Mouse (Mus musculus) MEL (cell line): ENCODE measurements around the gene Mcm3ap. TPM values are rescaled to one million over a fixed set of nuclear protein-coding genes. Genes with fewer than 3 reads are reported as not detected.

Experiments
- DNase-seq: peaks from one replicate; pipeline ENCODE4 v3.0.0; 2011; ENCODE audit warnings: low read depth, low spot score
- H3K27ac ChIP-seq: 2 replicates; pipeline ENCODE4 v1.5.1; 2012; ENCODE audit warnings: low read depth, mild to moderate bottlenecking, control low read depth, low read length, moderate library complexity; ENCODE audit not compliant: control insufficient read depth
- H3K27me3 ChIP-seq, 2 experiments: fragments of 150-350 bp in 1 of 2; sonication (generic) in 1 of 2; 2 replicates each; pipeline ENCODE4 v1.6.1; 2012; ENCODE audit warnings: low read length in 2 of 2, mild to moderate bottlenecking in 2 of 2, improper control_type of control experiment in 1 of 2, moderate library complexity in 1 of 2; ENCODE audit not compliant: insufficient read depth in 2 of 2, control insufficient read depth in 1 of 2
- H3K36me3 ChIP-seq, 2 experiments: 2 replicates each; pipeline ENCODE4 v1.6.1; 2012 to 2014; ENCODE audit warnings: low read length in 2 of 2, improper control_type of control experiment in 1 of 2, inconsistent platforms in 1 of 2, mild to moderate bottlenecking in 1 of 2; ENCODE audit not compliant: insufficient read depth in 2 of 2, control insufficient read depth in 1 of 2
- H3K4me1 ChIP-seq, 2 experiments: fragments of 150-350 bp in 1 of 2; sonication (generic) in 1 of 2; 2 replicates each; pipeline ENCODE4 v1.6.1; 2012; ENCODE audit warnings: low read length in 2 of 2, improper control_type of control experiment in 1 of 2, mild to moderate bottlenecking in 1 of 2; ENCODE audit not compliant: insufficient read depth in 2 of 2, control insufficient read depth in 1 of 2
- H3K4me3 ChIP-seq, 2 experiments: fragments of 150-350 bp in 1 of 2; sonication (generic) in 1 of 2; 2 replicates each; pipeline ENCODE4 v1.5.1; 2012; ENCODE audit warnings: low read depth in 2 of 2, low read length in 2 of 2, mild to moderate bottlenecking in 2 of 2, moderate library complexity in 2 of 2, control low read depth in 1 of 2, improper control_type of control experiment in 1 of 2; ENCODE audit not compliant: control insufficient read depth in 1 of 2, insufficient read depth in 1 of 2
- H3K79me2 ChIP-seq: 2 replicates; pipeline ENCODE4 v1.6.1; 2012; ENCODE audit warnings: mild to moderate bottlenecking, low read length, moderate library complexity; ENCODE audit not compliant: control insufficient read depth, poor library complexity, insufficient read depth
- H3K9ac ChIP-seq: 2 replicates; pipeline ENCODE4 v1.6.1; 2012; ENCODE audit warnings: low read depth, mild to moderate bottlenecking, control low read depth, low read length, moderate library complexity; ENCODE audit not compliant: control insufficient read depth, poor library complexity, severe bottlenecking
- H3K9me3 ChIP-seq: fragments of 150-350 bp; sonication (generic); replicated peaks from 2 replicates; pipeline ENCODE4 v1.6.1; 2012; ENCODE audit warnings: mild to moderate bottlenecking, low read length, improper control_type of control experiment, moderate library complexity; ENCODE audit not compliant: insufficient read depth
- BHLHE40 ChIP-seq: IDR thresholded peaks from 2 replicates; pipeline ENCODE4 v1.6.1; 2012; ENCODE audit warnings: low read depth, mild to moderate bottlenecking, inconsistent platforms, low read length, improper control_type of control experiment, borderline replicate concordance
- CHD1 ChIP-seq: IDR thresholded peaks from 2 replicates; pipeline ENCODE4 v1.6.1; 2012; ENCODE audit warnings: low read depth, mild to moderate bottlenecking, inconsistent platforms, low read length, improper control_type of control experiment
- CHD2 ChIP-seq: IDR thresholded peaks from 2 replicates; pipeline ENCODE4 v1.6.1; 2011; ENCODE audit warnings: low read length, improper control_type of control experiment
- CTCF ChIP-seq, 3 experiments: IDR thresholded peaks in 2 of 3; conservative IDR thresholded peaks in 1 of 3; 2 replicates each; pipeline ENCODE4 v1.5.1; 2011 to 2012; ENCODE audit warnings: low read length in 3 of 3, low read depth in 2 of 3, mild to moderate bottlenecking in 2 of 3, improper control_type of control experiment in 1 of 3, inconsistent platforms in 1 of 3, mixed read lengths in 1 of 3, moderate library complexity in 1 of 3; ENCODE audit not compliant: control insufficient read depth in 1 of 3, insufficient read depth in 1 of 3, poor library complexity in 1 of 3, severe bottlenecking in 1 of 3
- E2F4 ChIP-seq: IDR thresholded peaks from 2 replicates; pipeline ENCODE4 v1.6.1; 2011; ENCODE audit warnings: low read depth, low read length, improper control_type of control experiment, borderline replicate concordance
- EP300 ChIP-seq, 2 experiments: IDR thresholded peaks; 2 replicates each; pipeline ENCODE4 v1.6.1; 2011; ENCODE audit warnings: improper control_type of control experiment in 2 of 2, low read length in 2 of 2, low read depth in 1 of 2, mild to moderate bottlenecking in 1 of 2
- ETS1 ChIP-seq: IDR thresholded peaks from 2 replicates; pipeline ENCODE4 v1.6.1; 2012; ENCODE audit warnings: low read depth, mild to moderate bottlenecking, inconsistent platforms, low read length, improper control_type of control experiment, moderate library complexity
- GABPA ChIP-seq: IDR thresholded peaks from 2 replicates; pipeline ENCODE4 v1.6.1; 2012; ENCODE audit warnings: low read depth, mild to moderate bottlenecking, inconsistent platforms, low read length, improper control_type of control experiment, moderate library complexity
- GATA1 ChIP-seq: IDR thresholded peaks from 2 replicates; pipeline ENCODE4 v1.6.1; 2011; ENCODE audit warnings: low read depth, low read length, improper control_type of control experiment
- HCFC1 ChIP-seq: IDR thresholded peaks from 2 replicates; pipeline ENCODE4 v1.6.1; 2012; ENCODE audit warnings: low read depth, mild to moderate bottlenecking, inconsistent platforms, low read length, improper control_type of control experiment, moderate library complexity
- KAT2A ChIP-seq: conservative IDR thresholded peaks from 2 replicates; pipeline ENCODE4 v1.6.1; 2012; ENCODE audit warnings: low read depth, low read length, improper control_type of control experiment, inconsistent platforms
- MAFK ChIP-seq: IDR thresholded peaks from 2 replicates; pipeline ENCODE4 v1.6.1; 2011; ENCODE audit warnings: low read depth, mild to moderate bottlenecking, low read length, improper control_type of control experiment, borderline replicate concordance
- MAX ChIP-seq: IDR thresholded peaks from 2 replicates; pipeline ENCODE4 v1.6.1; 2011; ENCODE audit warnings: low read length, improper control_type of control experiment
- MAZ ChIP-seq: IDR thresholded peaks from 2 replicates; pipeline ENCODE4 v1.6.1; 2012; ENCODE audit warnings: low read depth, mild to moderate bottlenecking, inconsistent platforms, low read length, improper control_type of control experiment
- MEF2A ChIP-seq: IDR thresholded peaks from 2 replicates; pipeline ENCODE4 v1.6.1; 2014; ENCODE audit warnings: low read depth, mild to moderate bottlenecking, inconsistent platforms, low read length, improper control_type of control experiment; ENCODE audit not compliant: poor library complexity, insufficient replicate concordance, severe bottlenecking; ENCODE audit errors: extremely low read depth
- MXI1 ChIP-seq: IDR thresholded peaks from 2 replicates; pipeline ENCODE4 v1.6.1; 2011; ENCODE audit warnings: mild to moderate bottlenecking, low read depth, low read length, improper control_type of control experiment
- MYB ChIP-seq: IDR thresholded peaks from 2 replicates; pipeline ENCODE4 v1.6.1; 2011; ENCODE audit warnings: mild to moderate bottlenecking, low read depth, low read length, improper control_type of control experiment
- MYC ChIP-seq: IDR thresholded peaks from 2 replicates; pipeline ENCODE4 v1.6.1; 2011; ENCODE audit warnings: low read depth, mild to moderate bottlenecking, low read length, improper control_type of control experiment, moderate library complexity
- NELFE ChIP-seq: IDR thresholded peaks from 2 replicates; pipeline ENCODE4 v1.6.1; 2011; ENCODE audit warnings: low read depth, low read length, improper control_type of control experiment
- NRF1 ChIP-seq: IDR thresholded peaks from 2 replicates; pipeline ENCODE4 v1.6.1; 2014; ENCODE audit warnings: low read depth, mild to moderate bottlenecking, inconsistent platforms, low read length, improper control_type of control experiment, moderate library complexity; ENCODE audit not compliant: poor library complexity, insufficient read depth, severe bottlenecking
- POLR2A ChIP-seq, 2 experiments: IDR thresholded peaks; 2 replicates each; pipeline ENCODE4 v1.6.1; 2011 to 2012; ENCODE audit warnings: low read length in 2 of 2, mild to moderate bottlenecking in 2 of 2, control low read depth in 1 of 2, improper control_type of control experiment in 1 of 2, low read depth in 1 of 2, moderate library complexity in 1 of 2; ENCODE audit not compliant: control insufficient read depth in 1 of 2, insufficient read depth in 1 of 2, poor library complexity in 1 of 2
- POLR2AphosphoS2 ChIP-seq: IDR thresholded peaks from 2 replicates; pipeline ENCODE4 v1.6.1; 2011; ENCODE audit warnings: low read length, improper control_type of control experiment
- POLR2AphosphoS5 ChIP-seq: IDR thresholded peaks from 2 replicates; pipeline ENCODE4 v1.6.1; 2012; ENCODE audit warnings: low read depth, borderline replicate concordance, mild to moderate bottlenecking, inconsistent platforms, low read length, moderate library complexity, mixed read lengths
- RAD21 ChIP-seq: IDR thresholded peaks from 2 replicates; pipeline ENCODE4 v1.6.1; 2011; ENCODE audit warnings: mild to moderate bottlenecking, low read depth, low read length, improper control_type of control experiment
- RCOR1 ChIP-seq: IDR thresholded peaks from 2 replicates; pipeline ENCODE4 v1.6.1; 2012; ENCODE audit warnings: low read depth, mild to moderate bottlenecking, inconsistent platforms, low read length, improper control_type of control experiment
- SIN3A ChIP-seq: IDR thresholded peaks from 2 replicates; pipeline ENCODE4 v1.6.1; 2012; ENCODE audit warnings: low read length, improper control_type of control experiment, inconsistent platforms
- SMC3 ChIP-seq: IDR thresholded peaks from 2 replicates; pipeline ENCODE4 v1.6.1; 2011; ENCODE audit warnings: low read depth, low read length, improper control_type of control experiment
- TAL1 ChIP-seq: IDR thresholded peaks from 2 replicates; pipeline ENCODE4 v1.6.1; 2012; ENCODE audit warnings: mild to moderate bottlenecking, inconsistent platforms, low read length, moderate library complexity, mixed read lengths
- TBP ChIP-seq: IDR thresholded peaks from 2 replicates; pipeline ENCODE4 v1.8.0; 2011; ENCODE audit warnings: low read depth, low read length, improper control_type of control experiment
- TCF12 ChIP-seq: IDR thresholded peaks from 2 replicates; pipeline ENCODE4 v1.6.1; 2014; ENCODE audit warnings: low read depth, mild to moderate bottlenecking, inconsistent platforms, low read length, improper control_type of control experiment, moderate library complexity
- UBTF ChIP-seq: IDR thresholded peaks from 2 replicates; pipeline ENCODE4 v1.6.1; 2012; ENCODE audit warnings: low read depth, mild to moderate bottlenecking, inconsistent platforms, low read length, improper control_type of control experiment, moderate library complexity, borderline replicate concordance; ENCODE audit not compliant: insufficient read depth
- USF1 ChIP-seq: IDR thresholded peaks from 2 replicates; pipeline ENCODE4 v1.6.1; 2014; ENCODE audit warnings: low read depth, mild to moderate bottlenecking, inconsistent platforms, low read length, improper control_type of control experiment, moderate library complexity
- USF2 ChIP-seq, 2 experiments: IDR thresholded peaks; 2 replicates each; pipeline ENCODE4 v1.6.1; 2011 to 2012; ENCODE audit warnings: improper control_type of control experiment in 2 of 2, low read length in 2 of 2, borderline replicate concordance in 1 of 2, inconsistent platforms in 1 of 2, low read depth in 1 of 2, mild to moderate bottlenecking in 1 of 2; ENCODE audit not compliant: insufficient read depth in 1 of 2
- ZKSCAN1 ChIP-seq: IDR thresholded peaks from 2 replicates; pipeline ENCODE4 v1.6.1; 2012; ENCODE audit warnings: low read depth, mild to moderate bottlenecking, inconsistent platforms, low read length, improper control_type of control experiment, moderate library complexity
- ZMIZ1 ChIP-seq: IDR thresholded peaks from 2 replicates; pipeline ENCODE4 v1.6.1; 2012; ENCODE audit warnings: low read depth, mild to moderate bottlenecking, inconsistent platforms, low read length, improper control_type of control experiment, moderate library complexity
- polyA plus RNA-seq, 2 experiments: library from polyadenylated mRNA; stranded (reverse) in 1 of 2; unstranded in 1 of 2; fragments of >175 nt in 1 of 2; fragments of >200 nt in 1 of 2; gene quantifications; 2 replicates each; pipeline versions ENCODE4 v1.2.1 to v1.2.4; 2012; ENCODE audit warnings: low replicate concordance in 2 of 2, low read depth in 1 of 2; ENCODE audit not compliant: insufficient read length in 2 of 2, insufficient read depth in 1 of 2, missing spikeins in 1 of 2
- total RNA-seq: library from RNA; depleted of rRNA; stranded (reverse); fragments of 300-350 nt; gene quantifications from 2 replicates; pipeline ENCODE4 v1.2.3, GENCODE M21; 2012

The Mcm3ap gene
- total and polyA plus RNA-seq, 3 experiments = 39.6 to 57.0 TPM; not detected in 1

DNA sequence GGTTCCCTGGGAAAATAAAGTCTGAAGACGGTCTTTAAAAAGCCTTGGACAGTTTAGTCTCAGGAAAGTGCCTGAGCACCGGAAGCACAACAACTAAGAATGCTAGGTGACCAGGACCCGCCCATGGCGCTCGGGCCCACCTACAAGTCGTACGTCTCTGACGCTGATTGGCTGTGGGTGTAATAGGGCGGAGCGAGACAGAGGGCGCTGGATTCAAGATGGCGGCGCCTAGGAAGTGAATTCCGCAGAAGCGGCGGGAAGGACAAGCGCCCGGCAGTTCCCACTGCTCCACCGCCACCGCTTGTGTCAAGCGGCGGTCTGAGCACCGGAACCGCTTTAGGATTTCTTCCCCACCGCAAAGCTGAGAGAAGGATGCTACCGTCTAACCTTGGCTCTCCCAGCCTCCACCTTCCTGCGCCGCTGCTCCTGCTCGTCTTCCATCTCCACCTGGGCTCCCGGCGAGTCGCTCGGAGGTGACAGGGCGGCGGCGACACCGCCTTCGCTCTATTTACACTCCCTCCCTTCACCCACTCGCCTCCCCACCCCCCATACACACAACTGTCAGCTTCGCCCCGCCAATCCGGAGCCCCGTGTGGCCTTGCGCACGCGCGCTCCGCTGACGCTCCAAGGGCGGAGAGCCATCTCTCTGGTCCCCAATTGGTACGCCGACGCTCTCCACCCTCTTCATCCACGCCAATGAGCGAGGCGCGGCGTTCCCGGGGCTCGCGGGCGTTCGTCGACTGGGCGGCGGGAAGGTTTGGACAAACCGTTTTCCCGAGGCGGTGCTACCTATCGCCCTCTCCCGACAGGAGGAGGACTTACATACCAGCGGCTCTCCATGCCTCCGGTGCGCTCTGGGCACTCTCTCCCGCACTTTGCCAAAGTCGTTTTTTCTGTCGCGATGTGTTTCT is 26.3 kb upstream of the Mcm3ap start, which contains the start of gene Pcnt:
Gene Pcnt (minus strand): TSS at position 609 of the 911 bp plus-strand sequence.
- DNase-seq = peak; percentile 99
- peaks cover 3 to 34% of the 10 kb centered on the region in 2 experiments for H3K36me3 ChIP-seq
- peaks cover 25% of the 10 kb centered on the region for H3K79me2 ChIP-seq
- peak within 1 kb of the TSS; percentile 95 for H3K27ac ChIP-seq
- peak within 1 kb of the TSS; percentile 76 to 93 for H3K4me3 ChIP-seq
- H3K27me3 ChIP-seq = no peaks in the 10 kb centered on the region
- peaks cover 8 to 37% of the 10 kb centered on the region in 2 experiments for H3K4me1 ChIP-seq
- H3K9me3 ChIP-seq = no peaks in the 10 kb centered on the region
- peak within 1 kb of the TSS; percentile 91 for H3K9ac ChIP-seq
- TF ChIP-seq USF2 (IDR thresholded peaks at IDR 0.05; ENCODE audit: borderline replicate concordance in 1 of 2, insufficient read depth in 1 of 2, low read depth in 1 of 2, low read length in 2 of 2) (no peak), MXI1 (peak; percentile 19; the same call in 1 of the 2 replicates), SIN3A (peak; percentile 66), ZKSCAN1 (no peak), POLR2AphosphoS5 (no peak), MYB (no peak; the same call in 1 of the 2 replicates), MEF2A (no peak), SMC3 (no peak), CTCF (IDR thresholded peaks at IDR 0.05 in 2 of 3, conservative IDR thresholded peaks at IDR 0.05 in 1 of 3; ENCODE audit: control insufficient read depth in 1 of 3, insufficient read depth in 1 of 3, low read depth in 2 of 3, low read length in 3 of 3, poor library complexity in 1 of 3, severe bottlenecking in 1 of 3) (peak; percentile 61 to 70 (median 63)), USF1 (no peak), MAX (no peak; the same call in 1 of the 2 replicates), RAD21 (no peak), BHLHE40 (no peak), MAZ (peak; percentile 90; the same call in 1 of the 2 replicates), MAFK (no peak), CHD1 (no peak; the same call in 1 of the 2 replicates), CHD2 (peak; percentile 93), ZMIZ1 (peak; percentile 74), NELFE (peak; percentile 72), TAL1 (no peak), UBTF (no peak), GATA1 (no peak), TCF12 (peak; percentile 49; the same call in 1 of the 2 replicates), NRF1 (peak; percentile 93), EP300 (IDR thresholded peaks at IDR 0.05; ENCODE audit: low read depth in 1 of 2, low read length in 2 of 2) (no peak; a peak in 1 of 4 replicates), GABPA (no peak), MYC (no peak), KAT2A (peak; percentile 36; the same call in 1 of the 2 replicates), E2F4 (peak; percentile 86), RCOR1 (no peak), POLR2AphosphoS2 (peak; percentile 61), ETS1 (no peak), POLR2A (IDR thresholded peaks at IDR 0.05; ENCODE audit: control insufficient read depth in 1 of 2, insufficient read depth in 1 of 2, low read depth in 1 of 2, low read length in 2 of 2, poor library complexity in 1 of 2) (peak; percentile 43 to 74), TBP (peak; percentile 82), HCFC1 (peak; percentile 80)
